Mouse (Mus musculus) kidney, embryonic 16.5 days (tissue): ENCODE measurements around the gene Lrrc31. TPM values are rescaled to one million over a fixed set of nuclear protein-coding genes. Genes with fewer than 3 reads are reported as not detected.
A peak's percentile ranks its signal among the peaks of the same experiment; 100 is the strongest.

Source experiments
- ATAC-seq: fragments of 200-750 bp; cut with Nextera tagmentation; 2 replicates; pipeline ENCODE4 v1.8.0; 2017; ENCODE audit warnings: moderate TSS enrichment; ENCODE audit not compliant: low FRiP score, low TSS enrichment
- H3K27ac ChIP-seq: fragments of 300-500 bp; sonication (generic); 2 replicates; pipeline ENCODE4 v1.5.1; 2014; ENCODE audit warnings: low read length
- H3K27me3 ChIP-seq: fragments of 300-500 bp; sonication (generic); 2 replicates; pipeline ENCODE4 v1.6.1; 2014; ENCODE audit warnings: low read length, control low read depth, mixed read lengths; ENCODE audit not compliant: insufficient read depth
- H3K36me3 ChIP-seq: fragments of 300-500 bp; sonication (generic); 2 replicates; pipeline ENCODE4 v1.6.1; 2014; ENCODE audit warnings: low read length, control low read depth, mixed read lengths; ENCODE audit not compliant: insufficient read depth
- H3K4me1 ChIP-seq: fragments of 300-500 bp; sonication (generic); 2 replicates; pipeline ENCODE4 v1.6.1; 2014; ENCODE audit warnings: low read length, control low read depth, mixed read lengths; ENCODE audit not compliant: insufficient read depth
- H3K4me2 ChIP-seq: fragments of 300-500 bp; sonication (generic); replicated peaks from 2 replicates; pipeline ENCODE4 v1.6.1; 2014; ENCODE audit warnings: low read depth, low read length
- H3K4me3 ChIP-seq: fragments of 300-500 bp; sonication (generic); 2 replicates; pipeline ENCODE4 v1.5.1; 2014; ENCODE audit warnings: mild to moderate bottlenecking, low read length
- H3K9ac ChIP-seq: fragments of 300-500 bp; sonication (generic); replicated peaks from 2 replicates; pipeline ENCODE4 v1.6.1; 2014; ENCODE audit warnings: low read length
- H3K9me3 ChIP-seq: fragments of 300-500 bp; sonication (generic); 2 replicates; pipeline ENCODE4 v1.6.1; 2016; ENCODE audit warnings: low read length, control low read depth
- WGBS: fragments of 180-500 bp; shearing (Covaris S2); extraction: QIAGEN DNeasy Blood & Tissue Kit; methylation state at CpG from one replicate; pipeline ENCODE4 v1.1.7; 2014; 5-methylcytosine and 5-hydroxymethylcytosine counted together
- polyA plus RNA-seq: library from polyadenylated mRNA; unstranded; fragments of >200 nt; fragmentation: Nextera tagmentation; extraction: Ambion mirVana; gene quantifications from 2 replicates; pipeline ENCODE4 v1.2.1, GENCODE M21; 2015

Lrrc31 gene
- polyA plus RNA-seq, 1 experiment from 2014 or later, result 0.35 TPM

- Histone ChIP-seq H3K9ac (no peak overlapping the region), H3K4me2 (no peak overlapping the region), H3K27me3 (no peaks in the 10 kb centered on the region), H3K9me3 (no peaks in the 10 kb centered on the region), H3K36me3 (no peaks in the 10 kb centered on the region), H3K4me1 (no peaks in the 10 kb centered on the region; the same call in 1 of the 2 replicates), H3K4me3 (no peak overlapping the region), H3K27ac (peak overlapping the region; percentile 50)
- ATAC-seq, result peak; percentile 81
- 12% methylated on average over 2 of the region's 2 CpGs for WGBS
Measured at GRCm38 (mm10) chr3:30696346-30696745, 3.3 kb downstream of the Lrrc31 start.

DNA sequence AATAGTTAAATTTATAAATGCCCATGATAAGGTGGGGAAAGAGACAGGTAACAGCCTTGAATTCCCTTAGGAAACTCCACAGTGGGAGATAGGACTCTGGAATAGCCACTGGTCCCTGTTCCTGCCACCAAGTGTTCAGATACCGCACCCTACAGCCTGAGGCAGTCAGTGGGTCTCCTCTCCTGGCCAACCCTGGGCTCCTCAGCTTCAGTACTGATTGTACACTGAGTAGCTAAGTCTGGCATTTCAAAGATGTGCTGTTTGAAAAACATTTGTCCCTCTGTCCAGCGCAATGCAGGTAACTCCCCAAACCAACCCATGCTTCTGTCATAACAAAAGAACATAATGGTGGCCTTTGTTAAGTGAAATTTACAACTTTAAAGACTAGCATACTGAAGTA, 4.0 kb downstream of the Lrrc31 start:
- Histone ChIP-seq H3K4me1 (no peaks in the 10 kb centered on the region; the same call in 1 of the 2 replicates), H3K4me2 (no peak overlapping the region), H3K9me3 (no peaks in the 10 kb centered on the region), H3K36me3 (no peaks in the 10 kb centered on the region), H3K9ac (no peak overlapping the region), H3K27me3 (no peaks in the 10 kb centered on the region), H3K4me3 (no peak overlapping the region), H3K27ac (no peak overlapping the region)
- 93% methylated on average over 2 of the region's 2 CpGs for WGBS
- ATAC-seq, result no peak

- Histone ChIP-seq H3K9ac (no peak overlapping the region), H3K4me2 (no peak overlapping the region), H3K4me1 (no peaks in the 10 kb centered on the region), H3K27me3 (no peaks in the 10 kb centered on the region), H3K4me3 (no peak overlapping the region), H3K9me3 (no peaks in the 10 kb centered on the region), H3K36me3 (no peaks in the 10 kb centered on the region), H3K27ac (no peak overlapping the region)
- WGBS, result 59% methylated on average over 7 of the region's 7 CpGs
- ATAC-seq, result no peak
Measured at GRCm38 (mm10) chr3:30690976-30691375, 8.7 kb downstream of the Lrrc31 start.

GRCm38 (mm10) chr3:30687216-30687615, 12.4 kb downstream of the Lrrc31 start:
- Histone ChIP-seq H3K4me3 (no peak overlapping the region), H3K9ac (no peak overlapping the region), H3K36me3 (no peaks in the 10 kb centered on the region), H3K4me2 (no peak overlapping the region), H3K9me3 (no peaks in the 10 kb centered on the region), H3K27ac (no peak overlapping the region), H3K27me3 (no peaks in the 10 kb centered on the region), H3K4me1 (no peaks in the 10 kb centered on the region)
- 74% methylated on average over 3 of the region's 3 CpGs for WGBS
- ATAC-seq, result no peak

DNA sequence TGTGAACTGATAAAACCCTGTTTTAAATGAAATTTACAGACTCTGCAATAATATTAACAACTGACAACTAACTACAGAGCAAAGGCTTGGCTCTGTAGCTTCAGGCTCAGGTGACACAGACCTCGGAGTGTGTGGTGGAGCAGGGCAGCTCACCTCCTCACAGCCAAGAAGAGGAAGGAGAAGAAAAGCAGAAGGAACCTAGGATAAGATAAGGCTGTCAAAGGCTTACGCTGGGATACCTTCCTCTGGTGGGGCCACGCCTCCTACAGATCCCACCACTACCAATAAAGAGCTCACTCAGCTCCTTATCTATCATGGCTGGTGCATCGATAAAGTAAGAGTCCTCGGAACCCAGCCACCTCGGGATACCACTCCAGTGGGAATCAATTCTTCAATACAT, 16.5 kb downstream of the Lrrc31 start:
- H3K27ac ChIP-seq, result no peak overlapping the region
- no peaks in the 10 kb centered on the region for H3K4me1 ChIP-seq
- H3K4me2 ChIP-seq, result no peak overlapping the region
- H3K9ac ChIP-seq, result no peak overlapping the region
- 80% methylated on average over 6 of the region's 6 CpGs for whole genome bisulfite sequencing
- no peak overlapping the region for H3K4me3 ChIP-seq
- H3K36me3 ChIP-seq, result no peaks in the 10 kb centered on the region
- H3K9me3 ChIP-seq, result no peaks in the 10 kb centered on the region
- H3K27me3 ChIP-seq, result no peaks in the 10 kb centered on the region
- ATAC-seq, result no peak

DNA sequence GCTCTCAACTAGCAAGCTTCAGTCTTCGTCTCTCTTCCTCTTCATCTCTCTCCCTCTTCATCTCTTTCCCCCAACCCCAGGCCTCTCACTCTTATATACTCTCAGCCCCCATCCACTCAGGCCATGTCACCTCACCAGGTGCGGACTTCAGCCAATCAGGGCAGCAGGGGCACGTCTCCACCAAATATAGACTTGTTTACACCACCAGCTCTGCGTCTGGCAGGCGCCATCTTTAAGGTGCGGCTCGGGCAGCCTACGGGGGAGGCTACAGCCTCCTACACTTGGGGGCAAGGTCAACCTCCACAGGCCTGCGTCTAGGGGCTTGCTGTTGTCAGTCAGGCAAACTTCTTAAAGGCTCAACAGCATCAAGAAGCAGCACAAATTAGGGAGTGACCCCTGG, 41.2 kb downstream of the Lrrc31 start:
- no peaks in the 10 kb centered on the region for H3K36me3 ChIP-seq
- no peaks in the 10 kb centered on the region for H3K9me3 ChIP-seq
- WGBS, result 75% methylated on average over 9 of the region's 9 CpGs
- no peak for ATAC-seq
- H3K27me3 ChIP-seq, result no peaks in the 10 kb centered on the region
- no peak overlapping the region for H3K27ac ChIP-seq
- no peak overlapping the region for H3K4me3 ChIP-seq
- H3K4me2 ChIP-seq, result no peak overlapping the region
- no peak overlapping the region for H3K9ac ChIP-seq
- no peaks in the 10 kb centered on the region for H3K4me1 ChIP-seq

- Histone ChIP-seq H3K9me3 (no peaks in the 10 kb centered on the region), H3K4me3 (no peak overlapping the region), H3K9ac (no peak overlapping the region), H3K27ac (no peak overlapping the region), H3K4me1 (0 out of 2 replicates have a peak, but pooled peaks cover under 1% of the 10 kb centered on the region), H3K27me3 (peaks cover 5% of the 10 kb centered on the region), H3K4me2 (no peak overlapping the region), H3K36me3 (no peaks in the 10 kb centered on the region)
- WGBS, result 76% methylated on average over 5 of the region's 5 CpGs
- ATAC-seq, result no peak
Measured at GRCm38 (mm10) chr3:30655937-30656336, 43.7 kb downstream of the Lrrc31 start.

GRCm38 (mm10) chr3:30650062-30650841, 49.4 kb downstream of the Lrrc31 start:
- Histone ChIP-seq H3K4me3 (peak overlapping the region; percentile 45), H3K9me3 (no peaks in the 10 kb centered on the region), H3K36me3 (no peaks in the 10 kb centered on the region), H3K4me2 (peak overlapping the region; percentile 74), H3K27me3 (peaks cover 21% of the 10 kb centered on the region), H3K9ac (peak overlapping the region; percentile 33), H3K4me1 (peaks cover 11% of the 10 kb centered on the region; the same call in 1 of the 2 replicates), H3K27ac (no peak overlapping the region)
- peak; percentile 80 for ATAC-seq
- under 1% methylated on average over 41 of the region's 41 CpGs for WGBS

GRCm38 (mm10) chr3:30648466-30648865, 51.2 kb downstream of the Lrrc31 start:
- no peak overlapping the region for H3K27ac ChIP-seq
- ATAC-seq, result no peak
- H3K27me3 ChIP-seq, result peaks cover 21% of the 10 kb centered on the region
- 92% methylated on average over 2 of the region's 2 CpGs for WGBS
- H3K4me3 ChIP-seq, result no peak overlapping the region
- no peaks in the 10 kb centered on the region for H3K36me3 ChIP-seq
- H3K9me3 ChIP-seq, result no peaks in the 10 kb centered on the region
- peaks cover 11% of the 10 kb centered on the region; the same call in 1 of the 2 replicates for H3K4me1 ChIP-seq
- H3K4me2 ChIP-seq, result no peak overlapping the region
- no peak overlapping the region for H3K9ac ChIP-seq

DNA sequence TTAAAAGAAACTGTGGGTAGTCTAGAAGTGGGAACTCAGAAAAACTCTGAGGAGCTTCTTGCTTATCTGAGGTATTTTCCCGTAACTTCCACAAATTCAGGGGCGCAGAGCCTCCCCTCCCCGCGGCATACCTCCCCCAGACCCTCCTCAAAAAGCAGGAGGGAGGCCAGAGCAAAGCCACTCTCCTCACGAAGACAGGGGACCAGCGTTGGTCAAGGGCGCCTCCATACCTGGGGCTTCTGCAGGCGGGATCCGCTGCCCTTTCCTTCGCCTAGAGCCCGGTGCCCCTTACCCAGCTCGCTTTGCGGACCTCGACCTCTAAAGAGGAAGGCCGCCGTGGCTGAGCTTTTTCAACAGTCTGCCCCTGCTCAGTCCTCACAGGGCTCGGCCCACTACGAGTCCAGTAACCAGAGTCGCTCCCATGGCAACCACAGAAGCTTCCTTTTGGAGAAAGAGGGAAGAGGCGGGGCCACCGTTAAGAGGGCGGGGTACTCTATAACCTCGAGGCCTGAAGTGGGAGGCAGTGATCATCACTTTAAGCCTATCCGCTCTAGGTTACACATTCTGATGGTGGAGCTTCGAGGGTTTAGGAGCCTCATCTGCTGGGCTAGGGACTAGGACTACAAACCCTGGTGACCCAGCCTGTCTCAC, 52.1 kb downstream of the Lrrc31 start, which contains the start of gene Lrrc34:
Gene Lrrc34 (minus strand): TSS at position 430 of the 651 bp plus-strand sequence.
- ATAC-seq, result peak; percentile 93
- H3K4me1 ChIP-seq, result peaks cover 11% of the 10 kb centered on the region; the same call in 1 of the 2 replicates
- H3K9ac ChIP-seq, result peak within 1 kb of the TSS; percentile 63
- H3K27ac ChIP-seq, result no peak within 1 kb of the TSS
- H3K4me2 ChIP-seq, result peak within 1 kb of the TSS; percentile 69
- H3K36me3 ChIP-seq, result no peaks in the 10 kb centered on the region
- H3K9me3 ChIP-seq, result no peaks in the 10 kb centered on the region
- 3% methylated on average over 25 of the region's 25 CpGs for WGBS
- H3K4me3 ChIP-seq, result peak within 1 kb of the TSS; percentile 49
- H3K27me3 ChIP-seq, result peaks cover 21% of the 10 kb centered on the region
